Mouse (Mus musculus): ENCODE data around the gene Slc7a6. TPM values are rescaled to one million over a fixed set of nuclear protein-coding genes. Genes with fewer than 3 reads are reported as not detected.
A peak's percentile ranks its signal among the peaks of the same experiment; 100 is the strongest.

Slc7a6 gene
- polyA plus RNA-seq, 1 experiment from 2014 or later = 52.7 TPM

- Histone ChIP-seq H3K4me1 (peaks cover 54% of the 10 kb centered on the region), H3K4me2 (peak overlapping the region; percentile 67; the same call in 1 of the 2 replicates), H3K9ac (no peak overlapping the region), H3K9me3 (replicated peaks) (no peaks in the 10 kb centered on the region), H3K27me3 (peaks cover 53% of the 10 kb centered on the region), H3K27ac (no peak overlapping the region), H3K36me3 (peaks cover 42% of the 10 kb centered on the region), H3K4me3 (replicated peaks) (no peak overlapping the region)
- WGBS = 63% methylated on average over 6 of the region's 6 CpGs
- no peak for ATAC-seq (replicated peaks; ENCODE audit: low FRiP score)
Measured at GRCm38 (mm10) chr8:106133946-106134345, 34.7 kb upstream of the Slc7a6 start.

GRCm38 (mm10) chr8:106134751-106135571, 33.7 kb upstream of the Slc7a6 start:
- 0 out of 2 replicates have a peak overlapping the region, but pooled peaks have one; percentile 53 for H3K9ac ChIP-seq
- ATAC-seq (replicated peaks; ENCODE audit: low FRiP score) = peak; percentile 68
- 12% methylated on average over 14 of the region's 14 CpGs for WGBS
- H3K27ac ChIP-seq = peak overlapping the region; percentile 89
- no peaks in the 10 kb centered on the region for H3K9me3 ChIP-seq (replicated peaks)
- H3K4me3 ChIP-seq (replicated peaks) = peak overlapping the region; percentile 58
- H3K4me2 ChIP-seq = peak overlapping the region; percentile 67
- peaks cover 60% of the 10 kb centered on the region for H3K27me3 ChIP-seq
- H3K4me1 ChIP-seq = peaks cover 54% of the 10 kb centered on the region
- peaks cover 32% of the 10 kb centered on the region for H3K36me3 ChIP-seq

GRCm38 (mm10) chr8:106135672-106136071, 33.0 kb upstream of the Slc7a6 start:
- Histone ChIP-seq H3K4me2 (peak overlapping the region; percentile 67), H3K9me3 (replicated peaks) (no peaks in the 10 kb centered on the region), H3K36me3 (peaks cover 25% of the 10 kb centered on the region), H3K9ac (peak overlapping the region; percentile 53; the same call in 1 of the 2 replicates), H3K4me1 (peaks cover 54% of the 10 kb centered on the region), H3K4me3 (replicated peaks) (peak overlapping the region; percentile 58), H3K27me3 (peaks cover 65% of the 10 kb centered on the region), H3K27ac (peak overlapping the region; percentile 89)
- peak; percentile 61 for ATAC-seq (replicated peaks; ENCODE audit: low FRiP score)
- WGBS = 4% methylated on average over 19 of the region's 19 CpGs

- Histone ChIP-seq H3K4me1 (peaks cover 58% of the 10 kb centered on the region), H3K36me3 (peaks cover 18% of the 10 kb centered on the region), H3K4me3 (replicated peaks) (peak within 1 kb of the TSS; percentile 58), H3K27ac (peak within 1 kb of the TSS; percentile 89), H3K4me2 (peak within 1 kb of the TSS; percentile 67), H3K27me3 (peaks cover 65% of the 10 kb centered on the region), H3K9me3 (replicated peaks) (no peaks in the 10 kb centered on the region), H3K9ac (peak within 1 kb of the TSS; percentile 53)
- WGBS = under 1% methylated on average over 79 of the region's 86 CpGs
- ATAC-seq (replicated peaks; ENCODE audit: low FRiP score) = peak; percentile 55
Measured at GRCm38 (mm10) chr8:106136156-106137130, 32.2 kb upstream of the Slc7a6 start, which contains the start of gene Esrp2. TSS of gene Esrp2 (minus strand) at chr8:106136974.

GRCm38 (mm10) chr8:106137218-106137905, 31.3 kb upstream of the Slc7a6 start:
- 6% methylated on average over 22 of the region's 22 CpGs for WGBS
- no peak for ATAC-seq (replicated peaks; ENCODE audit: low FRiP score)
- peaks cover 8% of the 10 kb centered on the region for H3K36me3 ChIP-seq

GRCm38 (mm10) chr8:106137906-106138477, 30.7 kb upstream of the Slc7a6 start:
- Histone ChIP-seq H3K9ac (peak overlapping the region; percentile 52), H3K36me3 (peaks cover 2% of the 10 kb centered on the region; the same call in 1 of the 2 replicates), H3K4me2 (peak overlapping the region; percentile 67), H3K27me3 (peaks cover 65% of the 10 kb centered on the region), H3K4me1 (peaks cover 58% of the 10 kb centered on the region), H3K27ac (peak overlapping the region; percentile 89), H3K9me3 (replicated peaks) (no peaks in the 10 kb centered on the region), H3K4me3 (replicated peaks) (peak overlapping the region; percentile 58)
- ATAC-seq (replicated peaks; ENCODE audit: low FRiP score) = no peak
- under 1% methylated on average over 24 of the region's 24 CpGs for WGBS

More at GRCm38 (mm10) chr8:106137218-106137905, 31.3 kb upstream of the Slc7a6 start:
- H3K4me3 ChIP-seq (replicated peaks) = peak overlapping the region; percentile 58
- peak overlapping the region; percentile 89 for H3K27ac ChIP-seq
- peak overlapping the region; percentile 67 for H3K4me2 ChIP-seq
- H3K9me3 ChIP-seq (replicated peaks) = no peaks in the 10 kb centered on the region
- peaks cover 65% of the 10 kb centered on the region for H3K27me3 ChIP-seq
- H3K4me1 ChIP-seq = peaks cover 58% of the 10 kb centered on the region
- H3K9ac ChIP-seq = peak overlapping the region; percentile 53

GRCm38 (mm10) chr8:106138616-106139015, 30.0 kb upstream of the Slc7a6 start:
- peak overlapping the region; percentile 89 for H3K27ac ChIP-seq
- H3K4me1 ChIP-seq = peaks cover 55% of the 10 kb centered on the region
- peak overlapping the region; percentile 58 for H3K4me3 ChIP-seq (replicated peaks)
- no peaks in the 10 kb centered on the region for H3K9me3 ChIP-seq (replicated peaks)
- peaks cover 63% of the 10 kb centered on the region for H3K27me3 ChIP-seq
- peak overlapping the region; percentile 67 for H3K4me2 ChIP-seq
- H3K36me3 ChIP-seq = no peaks in the 10 kb centered on the region
- WGBS = 14% methylated on average over 7 of the region's 7 CpGs
- H3K9ac ChIP-seq = peak overlapping the region; percentile 52
- ATAC-seq (replicated peaks; ENCODE audit: low FRiP score) = no peak

GRCm38 (mm10) chr8:106140191-106140590, 28.5 kb upstream of the Slc7a6 start:
- WGBS = 58% methylated on average over 5 of the region's 5 CpGs
- no peak overlapping the region for H3K4me3 ChIP-seq (replicated peaks)
- no peak overlapping the region for H3K27ac ChIP-seq
- no peak overlapping the region for H3K9ac ChIP-seq
- H3K27me3 ChIP-seq = peaks cover 47% of the 10 kb centered on the region
- H3K9me3 ChIP-seq (replicated peaks) = no peaks in the 10 kb centered on the region
- H3K4me1 ChIP-seq = peaks cover 40% of the 10 kb centered on the region
- no peak overlapping the region for H3K4me2 ChIP-seq
- H3K36me3 ChIP-seq = no peaks in the 10 kb centered on the region
- ATAC-seq (replicated peaks; ENCODE audit: low FRiP score) = no peak

GRCm38 (mm10) chr8:106140769-106141168, 27.9 kb upstream of the Slc7a6 start:
- Histone ChIP-seq H3K9me3 (replicated peaks) (no peaks in the 10 kb centered on the region), H3K4me3 (replicated peaks) (no peak overlapping the region), H3K36me3 (no peaks in the 10 kb centered on the region), H3K4me2 (no peak overlapping the region), H3K27me3 (peaks cover 41% of the 10 kb centered on the region), H3K9ac (no peak overlapping the region), H3K27ac (no peak overlapping the region), H3K4me1 (peaks cover 34% of the 10 kb centered on the region)
- 15% methylated on average over 13 of the region's 13 CpGs for WGBS
- ATAC-seq (replicated peaks; ENCODE audit: low FRiP score) = peak; percentile 34; the same call in 1 of the 2 replicates

- Histone ChIP-seq H3K27me3 (peaks cover 2% of the 10 kb centered on the region; the same call in 1 of the 2 replicates), H3K36me3 (no peaks in the 10 kb centered on the region), H3K4me3 (replicated peaks) (no peak overlapping the region), H3K9ac (no peak overlapping the region), H3K4me2 (no peak overlapping the region), H3K9me3 (replicated peaks) (no peaks in the 10 kb centered on the region), H3K4me1 (peaks cover 6% of the 10 kb centered on the region), H3K27ac (no peak overlapping the region)
- 89% methylated on average over 2 of the region's 2 CpGs for WGBS
- no peak for ATAC-seq (replicated peaks; ENCODE audit: low FRiP score)
Measured at GRCm38 (mm10) chr8:106145331-106145730, 23.3 kb upstream of the Slc7a6 start.

- Histone ChIP-seq H3K36me3 (no peaks in the 10 kb centered on the region), H3K27ac (no peak overlapping the region), H3K9ac (no peak overlapping the region), H3K4me3 (replicated peaks) (no peak overlapping the region), H3K27me3 (no peaks in the 10 kb centered on the region), H3K9me3 (replicated peaks) (no peaks in the 10 kb centered on the region), H3K4me1 (peaks cover 9% of the 10 kb centered on the region), H3K4me2 (no peak overlapping the region)
- ATAC-seq (replicated peaks; ENCODE audit: low FRiP score) = no peak
- WGBS = 87% methylated on average over 4 of the region's 4 CpGs
Measured at GRCm38 (mm10) chr8:106146014-106146413, 22.6 kb upstream of the Slc7a6 start.

Data from kidney, embryonic 15.5 days (tissue).